Mouse (Mus musculus) midbrain, postnatal 0 days (tissue): ENCODE measurements around the gene Arhgef6. TPM values are rescaled to one million over a fixed set of nuclear protein-coding genes. Genes with fewer than 3 reads are reported as not detected.

Experiments
- ATAC-seq: fragments of 200-750 bp; cut with Nextera tagmentation; 2 replicates; pipeline ENCODE4 v1.8.0; 2017; ENCODE audit warnings: moderate number of reproducible peaks, mild to moderate bottlenecking, moderate TSS enrichment, moderate library complexity; ENCODE audit not compliant: low FRiP score
- DNase-seq: peaks from one replicate; pipeline ENCODE4 v3.0.0-alpha.2; 2015; ENCODE audit warnings: low spot score
- H3K27ac ChIP-seq: fragments of 300-500 bp; sonication (generic); 2 replicates; pipeline ENCODE4 v1.5.1; 2014; ENCODE audit warnings: low read depth, mild to moderate bottlenecking, low read length, mixed read lengths
- H3K27me3 ChIP-seq: fragments of 300-500 bp; sonication (generic); 2 replicates; pipeline ENCODE4 v1.6.1; 2014; ENCODE audit warnings: low read length, control low read depth, mixed read lengths; ENCODE audit not compliant: insufficient read depth
- H3K36me3 ChIP-seq: fragments of 300-500 bp; sonication (generic); 2 replicates; pipeline ENCODE4 v1.6.1; 2014; ENCODE audit warnings: low read length, control low read depth, mixed read lengths; ENCODE audit not compliant: insufficient read depth
- H3K4me1 ChIP-seq: fragments of 300-500 bp; sonication (generic); 2 replicates; pipeline ENCODE4 v1.6.1; 2014; ENCODE audit warnings: mild to moderate bottlenecking, control low read depth, antibody characterized with exemption, low read length, mixed read lengths; ENCODE audit not compliant: insufficient read depth
- H3K4me2 ChIP-seq: fragments of 300-500 bp; sonication (generic); 2 replicates; pipeline ENCODE4 v1.6.1; 2014; ENCODE audit warnings: low read depth, mild to moderate bottlenecking, low read length, mixed read lengths; ENCODE audit not compliant: poor library complexity, severe bottlenecking
- H3K4me3 ChIP-seq: fragments of 300-500 bp; sonication (generic); 2 replicates; pipeline ENCODE4 v1.5.1; 2014; ENCODE audit warnings: low read depth, mild to moderate bottlenecking, low read length, moderate library complexity
- H3K9ac ChIP-seq: fragments of 300-500 bp; sonication (generic); replicated peaks from 2 replicates; pipeline ENCODE4 v1.6.1; 2014; ENCODE audit warnings: mild to moderate bottlenecking, low read length, moderate library complexity, mixed read lengths; ENCODE audit not compliant: poor library complexity, severe bottlenecking
- H3K9me3 ChIP-seq: fragments of 300-500 bp; sonication (generic); 2 replicates; pipeline ENCODE4 v1.6.1; 2016; ENCODE audit warnings: low read length, control low read depth
- CTCF ChIP-seq: IDR thresholded peaks from 2 replicates; pipeline ENCODE4 v1.5.1; 2016; ENCODE audit warnings: antibody characterized with exemption, mild to moderate bottlenecking
- WGBS: fragments of 180-500 bp; shearing (Covaris S2); extraction: QIAGEN DNeasy Blood & Tissue Kit; methylation state at CpG from one replicate; pipeline ENCODE4 v1.1.7; 2014; 5-methylcytosine and 5-hydroxymethylcytosine counted together
- polyA plus RNA-seq: library from polyadenylated mRNA; unstranded; fragments of >200 nt; fragmentation: Nextera tagmentation; extraction: Ambion mirVana; gene quantifications from 2 replicates; pipeline ENCODE4 v1.2.1, GENCODE M21; 2015
- total RNA-seq: library from RNA; depleted of rRNA; stranded (reverse); fragments of >200 nt; gene quantifications from 2 replicates; pipeline ENCODE4 v1.2.3, GENCODE M21; 2014

Gene Arhgef6
- total and polyA plus RNA-seq, 2 experiments from 2014 or later, result 5.0 to 8.9 TPM

- H3K4me3 ChIP-seq, result no peak overlapping the region
- DNase-seq, result no peak
- no peak for ATAC-seq
Observed at GRCm38 (mm10) chrX:57335313-57335712, 3.2 kb downstream of the Arhgef6 start.

GRCm38 (mm10) chrX:57327668-57328338, 10.7 kb downstream of the Arhgef6 start:
- DNase-seq, result no peak
- Histone ChIP-seq H3K4me3 (no peak overlapping the region), H3K36me3 (no peaks in the 10 kb centered on the region), H3K27ac (no peak overlapping the region), H3K4me1 (no peaks in the 10 kb centered on the region), H3K9ac (no peak overlapping the region), H3K4me2 (no peak overlapping the region), H3K27me3 (no peaks in the 10 kb centered on the region), H3K9me3 (no peaks in the 10 kb centered on the region)
- no peak for TF ChIP-seq CTCF
- WGBS, result 77% methylated on average over 3 of the region's 3 CpGs
- no peak for ATAC-seq

More at GRCm38 (mm10) chrX:57335313-57335712, 3.2 kb downstream of the Arhgef6 start:
- Histone ChIP-seq H3K36me3 (no peaks in the 10 kb centered on the region), H3K4me2 (no peak overlapping the region), H3K9me3 (no peaks in the 10 kb centered on the region), H3K4me1 (no peaks in the 10 kb centered on the region), H3K27me3 (no peaks in the 10 kb centered on the region), H3K27ac (no peak overlapping the region), H3K9ac (no peak overlapping the region)
- no peak for TF ChIP-seq CTCF
- WGBS, result 93% methylated on average over 6 of the region's 6 CpGs

GRCm38 (mm10) chrX:57326487-57327221, 11.9 kb downstream of the Arhgef6 start:
- H3K4me3 ChIP-seq, result peak overlapping the region; percentile 46
- WGBS, result 36% methylated on average over 16 of the region's 16 CpGs
- H3K4me1 ChIP-seq, result no peaks in the 10 kb centered on the region
- H3K9ac ChIP-seq, result peak overlapping the region; percentile 55
- H3K27me3 ChIP-seq, result no peaks in the 10 kb centered on the region
- no peak for TF ChIP-seq CTCF
- peak overlapping the region; percentile 74 for H3K4me2 ChIP-seq
- H3K36me3 ChIP-seq, result no peaks in the 10 kb centered on the region
- ATAC-seq, result peak; percentile 86
- peak; percentile 9 for DNase-seq
- no peaks in the 10 kb centered on the region for H3K9me3 ChIP-seq
- H3K27ac ChIP-seq, result no peak overlapping the region

- peak overlapping the region; percentile 55 for H3K9ac ChIP-seq
- H3K27me3 ChIP-seq, result no peaks in the 10 kb centered on the region
- H3K36me3 ChIP-seq, result no peaks in the 10 kb centered on the region
- H3K4me2 ChIP-seq, result peak overlapping the region; percentile 74
- no peaks in the 10 kb centered on the region for H3K4me1 ChIP-seq
- DNase-seq (peak; percentile 5), ATAC-seq (peak; percentile 68)
- no peak overlapping the region; the same call in 1 of the 2 replicates for H3K27ac ChIP-seq
- H3K9me3 ChIP-seq, result no peaks in the 10 kb centered on the region
- no peak for TF ChIP-seq CTCF
- H3K4me3 ChIP-seq, result peak overlapping the region; percentile 46
- WGBS, result 30% methylated on average over 26 of the region's 29 CpGs
Observed at GRCm38 (mm10) chrX:57325861-57326461, 12.6 kb downstream of the Arhgef6 start.

GRCm38 (mm10) chrX:57324891-57325290, 13.6 kb downstream of the Arhgef6 start:
- ATAC-seq (no peak), DNase-seq (no peak)
- 85% methylated on average over 6 of the region's 6 CpGs for WGBS
- no peak for TF ChIP-seq CTCF
- Histone ChIP-seq H3K4me2 (no peak overlapping the region), H3K27me3 (no peaks in the 10 kb centered on the region), H3K36me3 (no peaks in the 10 kb centered on the region), H3K4me1 (no peaks in the 10 kb centered on the region), H3K9me3 (no peaks in the 10 kb centered on the region), H3K4me3 (no peak overlapping the region), H3K27ac (no peak overlapping the region), H3K9ac (no peak overlapping the region)

- H3K27ac ChIP-seq, result no peak overlapping the region
- no peaks in the 10 kb centered on the region for H3K9me3 ChIP-seq
- no peak for DNase-seq
- H3K36me3 ChIP-seq, result no peaks in the 10 kb centered on the region
- no peaks in the 10 kb centered on the region for H3K4me1 ChIP-seq
- no peak for ATAC-seq
- WGBS, result 86% methylated on average over 5 of the region's 5 CpGs
- no peak overlapping the region for H3K4me2 ChIP-seq
- H3K27me3 ChIP-seq, result no peaks in the 10 kb centered on the region
- H3K9ac ChIP-seq, result no peak overlapping the region
- TF ChIP-seq CTCF, result no peak
- H3K4me3 ChIP-seq, result no peak overlapping the region
Observed at GRCm38 (mm10) chrX:57312066-57312465, 26.5 kb downstream of the Arhgef6 start.
